Mouse (Mus musculus) forebrain, embryonic 16.5 days (tissue): ENCODE results near the gene Adamts18. TPM values are rescaled to one million over a fixed set of nuclear protein-coding genes. Genes with fewer than 3 reads are reported as not detected.

Source experiments
- polyA plus RNA-seq: library from polyadenylated mRNA; unstranded; fragments of >200 nt; fragmentation: Nextera tagmentation; extraction: Ambion mirVana; gene quantifications from 2 replicates; pipeline ENCODE4 v1.2.1, GENCODE M21; 2015

Adamts18 gene
- polyA plus RNA-seq, 1 experiment from 2014 or later = 23.3 TPM

Other genes with a start within 250 kb of the Adamts18 start
- 13.9 and 15.5 TPM in 2 replicates for gene Mon1b, start 213.2 kb downstream of the Adamts18 start, polyA plus RNA-seq
- gene Syce1l, start 205.5 kb downstream of the Adamts18 start, polyA plus RNA-seq = 0.35 TPM in 1 of 2 replicates, not detected in the other